Mouse (Mus musculus) cortical plate, adult 2 months (tissue): Measurements from ENCODE around the gene Elk3. TPM values are rescaled to one million over a fixed set of nuclear protein-coding genes. Genes with fewer than 3 reads are reported as not detected.

ENCODE experiments used
- H3K27ac ChIP-seq: fragments of 200-500 bp; 2 replicates; pipeline ENCODE4 v1.5.1; 2012; ENCODE audit warnings: low read length, control low read depth, inconsistent platforms; ENCODE audit not compliant: insufficient read depth
- H3K4me1 ChIP-seq: fragments of 200-500 bp; 2 replicates; pipeline ENCODE4 v1.6.1; 2011; ENCODE audit warnings: low read length; ENCODE audit not compliant: control insufficient read depth, insufficient read depth
- H3K4me3 ChIP-seq: fragments of 200-500 bp; 2 replicates; pipeline ENCODE4 v1.5.1; 2011; ENCODE audit warnings: mild to moderate bottlenecking, low read length, control low read depth; ENCODE audit not compliant: insufficient read depth
- CTCF ChIP-seq: fragments of 200-500 bp; IDR thresholded peaks from 2 replicates; pipeline ENCODE4 v1.5.1; 2011; ENCODE audit warnings: mild to moderate bottlenecking, control low read depth, low read length; ENCODE audit not compliant: insufficient read depth; ENCODE audit errors: extremely low read depth
- POLR2A ChIP-seq: fragments of 200-500 bp; IDR thresholded peaks from 2 replicates; pipeline ENCODE4 v1.6.1; 2011; ENCODE audit warnings: mild to moderate bottlenecking, low read length, control low read depth; ENCODE audit not compliant: insufficient read depth; ENCODE audit errors: extremely low read depth
- polyA plus RNA-seq: library from polyadenylated mRNA; depleted of rRNA; stranded (reverse); fragments of >200 nt; gene quantifications from 2 replicates; pipeline ENCODE4 v1.2.3, GENCODE M21; 2012

Elk3 gene
- polyA plus RNA-seq, 1 experiment: 6.9 TPM

GRCm38 (mm10) chr10:93285489-93285888, 25.4 kb downstream of the Elk3 start:
- no peak for TF ChIP-seq POLR2A
- no peak for TF ChIP-seq CTCF
- peaks cover 5% of the 10 kb centered on the region for H3K4me1 ChIP-seq
- no peak overlapping the region for H3K27ac ChIP-seq
- H3K4me3 ChIP-seq: no peak overlapping the region

DNA sequence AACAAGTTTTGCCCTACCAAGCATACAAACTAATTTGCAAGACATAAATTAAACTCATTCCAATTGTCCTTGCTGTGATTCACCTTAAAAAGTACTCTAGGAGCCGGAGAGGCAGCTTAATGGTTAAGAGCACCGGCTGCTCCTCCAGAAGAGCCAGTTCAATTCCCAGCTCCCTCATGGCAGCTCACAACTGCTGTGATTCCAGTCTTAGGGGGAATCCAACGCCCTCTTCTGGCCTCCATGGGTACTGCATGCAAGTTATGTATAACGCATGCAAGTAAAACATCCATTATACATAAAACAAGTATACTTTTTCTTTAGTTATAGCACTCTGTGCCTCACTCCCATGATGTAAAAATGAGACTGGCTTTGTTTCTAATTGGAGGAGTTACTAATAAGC, 27.7 kb downstream of the Elk3 start:
- peaks cover 5% of the 10 kb centered on the region for H3K4me1 ChIP-seq
- H3K4me3 ChIP-seq: no peak overlapping the region
- TF ChIP-seq POLR2A (no peak), CTCF (peak; percentile 21; the same call in 1 of the 2 replicates)
- no peak overlapping the region for H3K27ac ChIP-seq

GRCm38 (mm10) chr10:93282526-93282964, 28.4 kb downstream of the Elk3 start:
- H3K27ac ChIP-seq: no peak overlapping the region
- H3K4me3 ChIP-seq: no peak overlapping the region
- H3K4me1 ChIP-seq: peaks cover 5% of the 10 kb centered on the region
- TF ChIP-seq CTCF (no peak), POLR2A (no peak)

- H3K27ac ChIP-seq: peak overlapping the region; percentile 90
- peaks cover 5% of the 10 kb centered on the region for H3K4me1 ChIP-seq
- TF ChIP-seq CTCF: no peak
- peak; percentile 62 for TF ChIP-seq POLR2A
- no peak overlapping the region for H3K4me3 ChIP-seq
These were observed 29.8 kb downstream of the Elk3 start for GRCm38 (mm10) chr10:93281092-93281491.

DNA sequence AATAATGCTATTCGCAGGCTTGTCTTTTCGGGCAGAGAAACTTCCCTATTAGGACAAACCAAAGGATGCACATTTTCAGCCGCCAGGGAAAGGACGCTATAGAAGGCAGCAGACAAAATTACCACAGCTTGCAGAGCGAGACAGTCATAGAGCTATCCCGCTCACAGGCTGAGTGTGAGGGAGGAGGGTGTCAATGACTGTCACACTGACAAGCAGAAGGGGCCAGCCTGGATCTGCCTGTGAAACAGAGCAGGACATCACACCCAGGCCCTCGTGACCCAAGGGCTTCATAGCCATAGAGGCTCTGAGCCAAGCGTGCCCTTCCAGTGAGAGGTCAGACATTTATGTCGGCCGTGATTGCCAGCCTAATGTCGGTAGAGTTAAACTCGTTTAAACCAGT, 30.3 kb downstream of the Elk3 start:
- Histone ChIP-seq H3K4me3 (no peak overlapping the region), H3K4me1 (peaks cover 7% of the 10 kb centered on the region), H3K27ac (peak overlapping the region; percentile 90)
- TF ChIP-seq CTCF: no peak
- no peak for TF ChIP-seq POLR2A

- Histone ChIP-seq H3K4me3 (no peak overlapping the region), H3K27ac (no peak overlapping the region; the same call in 1 of the 2 replicates), H3K4me1 (peaks cover 10% of the 10 kb centered on the region)
- TF ChIP-seq CTCF: no peak
- no peak for TF ChIP-seq POLR2A
These were observed 31.9 kb downstream of the Elk3 start for GRCm38 (mm10) chr10:93279062-93279461.

GRCm38 (mm10) chr10:93278361-93278760, 32.6 kb downstream of the Elk3 start:
- H3K4me1 ChIP-seq: peaks cover 10% of the 10 kb centered on the region
- no peak overlapping the region for H3K4me3 ChIP-seq
- H3K27ac ChIP-seq: no peak overlapping the region
- no peak for TF ChIP-seq POLR2A
- no peak for TF ChIP-seq CTCF

DNA sequence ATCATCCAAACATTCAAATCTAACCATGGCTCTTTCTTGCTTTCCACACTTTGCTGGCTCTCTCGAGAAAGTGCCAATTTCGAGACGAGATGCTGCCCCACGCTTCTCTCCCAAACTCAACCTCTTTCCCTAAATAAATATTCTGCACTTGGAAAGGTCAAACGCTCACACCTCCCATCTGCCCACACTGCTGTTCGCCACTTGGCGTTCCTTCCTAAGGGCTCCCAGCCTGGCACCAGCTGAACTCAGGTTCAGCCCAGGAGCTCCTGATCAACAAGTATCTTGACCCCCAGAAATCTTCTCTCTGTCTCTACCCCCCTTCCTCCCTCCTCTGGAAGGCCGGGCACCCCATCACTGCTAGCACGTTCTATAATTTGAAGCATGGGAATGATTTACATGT, 34.1 kb downstream of the Elk3 start:
- peak overlapping the region; percentile 91 for H3K27ac ChIP-seq
- no peak overlapping the region; the same call in 1 of the 2 replicates for H3K4me3 ChIP-seq
- H3K4me1 ChIP-seq: peaks cover 10% of the 10 kb centered on the region
- TF ChIP-seq CTCF (no peak), POLR2A (no peak)

DNA sequence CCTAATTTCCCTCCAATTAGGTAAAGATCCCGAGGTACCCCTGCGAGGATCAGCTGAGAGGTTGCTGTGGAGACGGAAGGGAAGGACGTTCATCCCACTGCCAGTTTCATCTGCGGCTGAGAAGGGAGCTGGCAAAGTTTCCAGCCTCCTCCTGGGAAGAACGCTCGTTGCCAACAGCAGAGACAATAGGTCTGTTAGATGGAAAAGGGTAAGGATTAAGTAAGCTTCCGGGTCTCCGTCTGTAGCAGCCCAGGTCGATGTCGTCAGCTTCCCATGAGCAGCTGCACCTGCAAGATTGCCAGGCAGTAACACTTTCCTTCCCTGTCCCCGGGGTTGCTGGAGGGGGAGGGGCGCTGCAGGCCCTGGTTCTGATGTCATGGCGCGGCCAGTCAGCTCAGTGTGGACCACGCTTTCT, 34.6 kb downstream of the Elk3 start:
- Histone ChIP-seq H3K27ac (peak overlapping the region; percentile 91), H3K4me3 (peak overlapping the region; percentile 22), H3K4me1 (peaks cover 10% of the 10 kb centered on the region)
- TF ChIP-seq CTCF: no peak
- peak; percentile 60 for TF ChIP-seq POLR2A

DNA sequence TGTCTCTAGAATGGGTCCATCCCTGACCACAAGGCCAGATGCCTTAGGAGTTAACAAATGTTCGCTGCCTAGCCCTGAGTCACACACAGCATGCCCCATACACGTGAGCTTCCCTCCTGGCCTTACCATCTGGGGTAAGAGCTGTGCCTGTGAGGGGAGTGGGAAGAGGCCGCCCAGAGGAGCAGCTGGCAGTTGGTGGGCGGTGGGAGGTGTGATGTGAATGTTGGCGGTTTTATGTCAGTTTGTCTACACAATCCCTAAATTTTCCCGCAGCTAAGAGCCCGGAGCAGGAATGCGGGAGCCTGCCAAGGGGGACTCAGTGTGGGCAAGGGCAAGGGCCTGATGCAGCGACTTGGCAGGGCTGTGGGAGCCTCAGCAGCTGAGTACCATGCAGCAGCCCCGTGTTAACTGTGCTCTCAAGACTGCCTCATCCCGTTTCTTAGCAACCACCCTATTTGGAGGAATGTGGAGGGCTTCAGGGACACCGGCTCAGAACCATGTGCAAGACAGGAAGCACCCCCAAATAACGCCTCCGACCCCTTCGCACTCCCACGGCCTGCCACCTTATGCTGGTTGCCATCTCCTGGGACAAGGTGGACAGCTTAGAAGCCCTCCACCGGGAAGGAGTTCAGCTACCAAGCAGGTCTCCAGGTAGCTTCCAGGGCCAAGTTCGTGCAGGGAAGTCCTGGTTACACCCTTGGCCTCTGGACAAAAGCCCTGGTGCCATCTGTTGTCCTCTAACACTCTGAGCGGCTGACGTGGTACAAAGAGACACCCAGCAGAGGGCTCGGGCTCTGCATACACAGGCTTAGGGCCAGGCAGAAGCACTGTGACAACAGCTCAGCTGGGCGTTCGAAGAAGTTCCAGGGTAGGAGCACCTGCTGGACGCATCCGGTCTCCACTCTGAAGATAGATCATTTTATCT, 35.5 kb downstream of the Elk3 start:
- Histone ChIP-seq H3K4me3 (peak overlapping the region; percentile 22; the same call in 1 of the 2 replicates), H3K27ac (peak overlapping the region; percentile 91), H3K4me1 (peaks cover 6% of the 10 kb centered on the region; the same call in 1 of the 2 replicates)
- TF ChIP-seq CTCF (no peak), POLR2A (0 out of 2 replicates have a peak, but pooled peaks have one; percentile 10)
